Comparison of ENCODE assay signal across 7 mouse cellular contexts in the genomic region with DNA sequence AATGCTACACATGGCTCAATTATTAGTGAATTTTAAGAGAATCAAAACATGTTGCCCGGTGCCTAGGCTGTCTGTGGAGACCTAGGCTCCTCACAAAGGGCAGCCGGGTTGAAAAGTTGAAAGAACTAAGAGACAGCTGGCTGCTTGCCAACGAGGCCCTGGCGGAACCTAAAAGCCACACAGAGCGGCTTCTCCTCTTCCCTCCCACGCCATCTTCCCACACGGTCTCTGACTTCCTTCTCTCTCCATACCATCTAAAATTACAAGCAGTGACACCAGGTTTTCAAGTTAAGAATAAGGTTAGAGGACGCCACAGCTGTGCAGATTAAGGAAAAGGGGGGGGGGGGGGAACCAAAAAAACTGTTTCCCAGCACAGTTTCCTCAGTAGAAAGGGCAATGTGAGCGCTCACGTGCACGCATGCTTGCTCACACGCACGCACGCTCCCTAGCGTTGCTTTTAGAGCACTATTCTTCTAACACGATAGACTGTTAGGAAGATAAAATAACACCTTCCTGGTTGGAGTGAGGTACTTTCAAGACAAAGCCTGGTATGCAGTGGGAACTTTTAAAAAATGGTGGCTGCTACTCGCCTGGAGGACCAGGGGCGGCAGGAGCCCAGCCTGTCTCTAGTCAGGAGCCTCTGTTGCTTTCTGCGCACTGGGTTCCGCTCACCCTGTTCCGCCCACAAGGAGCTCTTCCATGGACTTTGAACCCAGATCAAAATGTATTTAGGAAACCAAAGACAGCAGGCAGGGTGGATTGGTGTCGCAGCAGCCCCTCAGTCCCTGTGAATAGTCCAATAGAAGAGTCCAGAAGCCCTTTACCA. TPM values are rescaled to one million over a fixed set of nuclear protein-coding genes. Genes with fewer than 3 reads are reported as not detected.
A peak's percentile ranks its signal among the peaks of the same experiment; 100 is the strongest.
DNase-seq lines count a peak whose midpoint lies in the region; ATAC-seq lines count a peak whose summit lies in the region.

No protein-coding gene starts in this region.

- H3K9me3 ChIP-seq in neural tube, embryonic 11.5 days (ENCODE audit: control insufficient read depth, low read length): no peaks in the 10 kb centered on the region
- H3K9me3 ChIP-seq in heart, embryonic 12.5 days (replicated peaks): no peaks in the 10 kb centered on the region

- H3K27me3 ChIP-seq in neural tube, embryonic 11.5 days (ENCODE audit: control insufficient read depth, insufficient read depth, low read length): no peaks in the 10 kb centered on the region
- no peaks in the 10 kb centered on the region for H3K27me3 ChIP-seq in heart, embryonic 12.5 days (replicated peaks)

- no peak for ATAC-seq in neural tube, embryonic 11.5 days (ENCODE audit: insufficient read depth, low FRiP score, low TSS enrichment)
- no peak for ATAC-seq in heart, embryonic 12.5 days (ENCODE audit: insufficient number of reproducible peaks, low FRiP score)

- H3K27ac ChIP-seq in neural tube, embryonic 11.5 days (ENCODE audit: low read depth, low read length): no peak overlapping the region
- peak overlapping the region; percentile 29; the same call in 1 of the 2 replicates for H3K27ac ChIP-seq in heart, embryonic 12.5 days (ENCODE audit: poor library complexity, severe bottlenecking)

- 68% methylated on average over 22 of the region's 22 CpGs for WGBS in neural tube, embryonic 11.5 days
- WGBS in heart, embryonic 12.5 days: 50% methylated on average over 22 of the region's 22 CpGs

- H3K4me2 ChIP-seq in neural tube, embryonic 11.5 days (ENCODE audit: low read depth): no peak overlapping the region
- H3K4me2 ChIP-seq in heart, embryonic 12.5 days: no peak overlapping the region; the same call in 1 of the 2 replicates

- DNase-seq in neural tube, embryonic 11.5 days (ENCODE audit: low spot score): peak; percentile 55
- DNase-seq in neural tube, embryonic 10.5 days (ENCODE audit: extremely low spot score, low spot score): no peak
- peak; percentile 51 for DNase-seq in adrenal gland, adult 2 months
- peak; percentile 78 for DNase-seq in kidney, postnatal 14 days
- peak; percentile 36 to 70 for DNase-seq in spleen, postnatal 4 days (ENCODE audit: low spot score in 2 of 2)
- DNase-seq in cerebellum, adult 11-12 months: no peak

- H3K4me1 ChIP-seq in neural tube, embryonic 11.5 days (ENCODE audit: control insufficient read depth, insufficient read depth, low read length): no peaks in the 10 kb centered on the region
- H3K4me1 ChIP-seq in heart, embryonic 12.5 days (replicated peaks): peaks cover 49% of the 10 kb centered on the region

- no peak overlapping the region for H3K9ac ChIP-seq in neural tube, embryonic 11.5 days (ENCODE audit: low read length)
- H3K9ac ChIP-seq in heart, embryonic 12.5 days: no peak overlapping the region

- no peak overlapping the region for H3K4me3 ChIP-seq in neural tube, embryonic 11.5 days (ENCODE audit: low read depth, low read length)
- H3K4me3 ChIP-seq in heart, embryonic 12.5 days: no peak overlapping the region

- no peaks in the 10 kb centered on the region for H3K36me3 ChIP-seq in neural tube, embryonic 11.5 days (ENCODE audit: control insufficient read depth, insufficient read depth, low read length)
- no peaks in the 10 kb centered on the region for H3K36me3 ChIP-seq in heart, embryonic 12.5 days

RNA-seq across cellular contexts. Expression of gene Tacc2, which starts 54.5 kb away (rescaled TPM):
- polyA plus RNA-seq in neural tube, embryonic 11.5 days (2014; fragmentation: Nextera tagmentation; extraction: Ambion mirVana): 56.6 and 62.6 TPM in 2 replicates
- total RNA-seq in adrenal gland, adult 2 months (2021): 10 to 100 TPM; 36.2 to 44.4 TPM
- polyA plus RNA-seq in adrenal gland, adult 2 months (2012; rRNA removed): 37.0 and 43.0 TPM in 2 replicates
- polyA plus RNA-seq in heart, embryonic 12.5 days (2016; fragmentation: Nextera tagmentation; extraction: Ambion mirVana): 53.7 and 58.6 TPM in 2 replicates

RNA-seq across cellular contexts. Expression of gene Nsmce4a, which starts 58.8 kb away (rescaled TPM):
- 189 and 194 TPM in 2 replicates for polyA plus RNA-seq in neural tube, embryonic 11.5 days (2014; fragmentation: Nextera tagmentation; extraction: Ambion mirVana)
- 10 to 100 TPM; 54.1 to 68.9 TPM for total RNA-seq in adrenal gland, adult 2 months (2021)
- polyA plus RNA-seq in adrenal gland, adult 2 months (2012; rRNA removed): 50.4 and 73.4 TPM in 2 replicates
- polyA plus RNA-seq in heart, embryonic 12.5 days (2016; fragmentation: Nextera tagmentation; extraction: Ambion mirVana): 138 and 142 TPM in 2 replicates

Comparison
In these comparisons a context has a peak if more than half of its experiments do, and no peak if none do; other contexts are left out.
1. DNase-seq: peak in neural tube, embryonic 11.5 days (single experiment), adrenal gland, adult 2 months (single experiment), kidney, postnatal 14 days (single experiment) and spleen, postnatal 4 days (2 of 2); none in neural tube, embryonic 10.5 days (single experiment) and cerebellum, adult 11-12 months (single experiment).